Mouse (Mus musculus): Measurements from ENCODE around the gene Tmem51. TPM values are rescaled to one million over a fixed set of nuclear protein-coding genes. Genes with fewer than 3 reads are reported as not detected.

Gene Tmem51
- polyA plus RNA-seq, 1 experiment from 2014 or later, result 6.4 TPM

DNA sequence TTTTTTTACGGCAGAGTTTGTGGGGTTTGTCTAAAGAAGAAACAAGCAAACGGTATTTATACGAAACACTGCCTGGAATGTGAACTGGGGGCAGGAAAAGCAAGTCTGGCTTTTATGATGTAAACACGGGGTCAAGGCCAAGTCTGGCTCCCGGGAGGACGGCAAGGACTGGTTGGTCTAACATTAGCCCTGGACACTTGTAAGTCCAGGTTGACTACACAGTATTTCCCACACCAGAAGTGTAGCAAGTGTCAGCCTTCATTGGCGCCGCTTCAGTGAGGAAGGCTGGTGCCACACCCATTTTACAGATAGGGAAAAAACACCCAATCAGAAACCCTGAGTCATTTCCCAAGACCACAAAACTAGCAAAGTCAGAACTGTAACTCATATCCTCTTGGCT lies 18.8 kb downstream of the Tmem51 start:
- no peak for ATAC-seq (ENCODE audit: low FRiP score, low read depth)
- Histone ChIP-seq H3K4me2 (replicated peaks) (no peak overlapping the region), H3K4me3 (no peak overlapping the region), H3K36me3 (no peaks in the 10 kb centered on the region), H3K9ac (no peak overlapping the region), H3K27ac (no peak overlapping the region), H3K27me3 (replicated peaks) (no peaks in the 10 kb centered on the region), H3K4me1 (peaks cover 29% of the 10 kb centered on the region), H3K9me3 (no peaks in the 10 kb centered on the region)
- 75% methylated on average over 8 of the region's 8 CpGs for WGBS

DNA sequence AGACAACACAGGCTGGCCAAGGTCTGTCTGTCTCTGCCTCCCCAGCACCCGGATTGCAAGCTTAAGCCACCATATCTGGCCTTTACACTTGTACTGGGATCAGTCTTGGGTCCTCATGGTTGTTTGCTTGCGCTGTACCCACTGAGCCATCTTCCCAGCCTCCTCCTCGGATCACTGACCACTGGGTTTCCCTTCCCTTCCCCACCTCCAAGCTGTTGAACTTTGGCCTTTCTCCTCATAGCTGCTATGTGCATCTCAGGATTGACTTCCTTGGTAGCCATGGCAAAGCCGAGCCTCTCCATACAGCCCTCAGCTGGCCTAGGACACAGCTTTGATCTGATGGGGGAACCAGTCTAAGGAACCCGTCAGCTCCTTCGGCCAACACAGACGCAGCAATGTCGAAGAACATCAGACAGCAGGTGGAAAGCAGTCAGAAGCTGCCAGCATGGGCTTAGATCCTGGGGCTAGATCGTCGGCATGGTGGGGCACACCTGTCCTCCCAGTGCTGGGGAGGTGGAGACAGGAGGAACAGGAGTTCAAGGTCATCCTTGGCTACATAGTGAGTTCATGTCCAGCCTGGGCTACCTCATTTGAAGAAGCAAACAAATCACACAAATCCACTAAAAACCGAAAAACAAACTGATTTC lies 19.4 kb downstream of the Tmem51 start:
- Histone ChIP-seq H3K36me3 (no peaks in the 10 kb centered on the region), H3K4me3 (no peak overlapping the region), H3K4me2 (replicated peaks) (no peak overlapping the region), H3K9ac (no peak overlapping the region), H3K4me1 (peaks cover 29% of the 10 kb centered on the region), H3K27ac (no peak overlapping the region), H3K9me3 (no peaks in the 10 kb centered on the region), H3K27me3 (replicated peaks) (no peaks in the 10 kb centered on the region)
- 92% methylated on average over 11 of the region's 11 CpGs for WGBS
- ATAC-seq (ENCODE audit: low FRiP score, low read depth), result no peak

DNA sequence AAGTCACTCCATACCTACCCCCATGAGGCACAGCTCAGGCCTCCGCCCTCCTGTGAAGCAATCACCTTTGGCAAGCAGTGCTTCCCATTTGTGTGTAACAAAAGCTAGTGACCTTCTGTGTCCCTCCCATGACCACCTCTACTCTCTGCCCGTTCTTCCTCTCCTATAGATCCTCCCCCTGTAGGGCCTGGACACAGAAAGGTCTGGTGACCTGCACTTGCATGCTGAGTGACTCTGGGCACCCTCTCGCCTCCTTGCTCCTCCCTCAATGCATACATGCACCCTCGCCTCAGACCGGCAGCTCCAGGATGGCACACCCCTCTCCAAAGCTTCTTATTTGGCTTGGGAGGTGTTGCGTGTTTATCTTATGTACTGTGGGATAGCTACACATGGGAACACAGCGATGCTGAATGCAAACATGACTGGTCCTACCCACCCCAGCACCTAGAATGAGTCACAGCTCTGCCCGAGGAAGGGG lies 21.0 kb downstream of the Tmem51 start:
- H3K9me3 ChIP-seq, result no peaks in the 10 kb centered on the region

DNA sequence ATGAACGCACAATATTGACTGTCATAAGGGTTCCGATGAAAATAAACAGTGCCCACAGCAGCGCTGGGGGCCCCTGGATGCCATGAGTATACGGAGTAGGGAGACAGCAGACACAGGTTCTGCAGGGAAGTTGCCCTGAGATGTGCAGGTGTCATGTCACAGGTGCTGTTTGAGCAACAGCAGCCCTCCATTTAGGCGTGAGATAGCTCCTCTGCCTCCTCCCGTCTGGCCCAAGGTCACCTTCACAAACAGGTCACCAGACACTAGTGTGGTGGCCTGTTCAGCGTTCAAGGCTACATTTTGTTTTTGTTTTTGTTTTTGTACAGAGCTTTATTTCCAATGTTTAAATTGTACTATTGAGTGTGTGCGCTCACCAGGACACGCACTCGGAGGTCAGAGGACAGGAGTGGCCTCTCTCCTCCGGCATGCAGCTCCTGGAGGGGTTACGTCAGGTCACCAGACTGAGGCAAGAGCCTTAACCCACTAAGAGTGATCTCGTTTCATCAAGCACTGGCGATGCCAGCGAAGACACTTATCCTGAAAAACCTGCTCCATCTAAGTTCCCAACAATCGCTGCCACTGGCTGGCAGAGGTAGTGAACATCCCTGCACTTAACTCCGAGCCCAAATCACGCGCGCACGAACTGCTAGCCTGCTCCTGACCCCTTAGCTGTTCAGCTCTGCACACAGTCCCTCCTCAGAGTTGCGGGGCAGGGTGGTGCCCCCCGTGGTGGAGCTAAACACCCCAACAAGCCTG lies 22.4 kb downstream of the Tmem51 start:
- Histone ChIP-seq H3K36me3 (no peaks in the 10 kb centered on the region), H3K9ac (no peak overlapping the region), H3K4me2 (replicated peaks) (no peak overlapping the region), H3K4me1 (peaks cover 19% of the 10 kb centered on the region), H3K27ac (no peak overlapping the region), H3K27me3 (replicated peaks) (no peaks in the 10 kb centered on the region), H3K9me3 (no peaks in the 10 kb centered on the region), H3K4me3 (no peak overlapping the region)
- ATAC-seq (ENCODE audit: low FRiP score, low read depth), result no peak
- WGBS, result 74% methylated on average over 23 of the region's 23 CpGs

More for the DNA sequence above, 21.0 kb downstream of the Tmem51 start:
- Histone ChIP-seq H3K27ac (no peak overlapping the region), H3K4me1 (peaks cover 23% of the 10 kb centered on the region), H3K4me3 (no peak overlapping the region), H3K4me2 (replicated peaks) (no peak overlapping the region), H3K27me3 (replicated peaks) (no peaks in the 10 kb centered on the region), H3K36me3 (no peaks in the 10 kb centered on the region), H3K9ac (no peak overlapping the region)
- no peak for ATAC-seq (ENCODE audit: low FRiP score, low read depth)
- WGBS, result 85% methylated on average over 8 of the region's 8 CpGs

DNA sequence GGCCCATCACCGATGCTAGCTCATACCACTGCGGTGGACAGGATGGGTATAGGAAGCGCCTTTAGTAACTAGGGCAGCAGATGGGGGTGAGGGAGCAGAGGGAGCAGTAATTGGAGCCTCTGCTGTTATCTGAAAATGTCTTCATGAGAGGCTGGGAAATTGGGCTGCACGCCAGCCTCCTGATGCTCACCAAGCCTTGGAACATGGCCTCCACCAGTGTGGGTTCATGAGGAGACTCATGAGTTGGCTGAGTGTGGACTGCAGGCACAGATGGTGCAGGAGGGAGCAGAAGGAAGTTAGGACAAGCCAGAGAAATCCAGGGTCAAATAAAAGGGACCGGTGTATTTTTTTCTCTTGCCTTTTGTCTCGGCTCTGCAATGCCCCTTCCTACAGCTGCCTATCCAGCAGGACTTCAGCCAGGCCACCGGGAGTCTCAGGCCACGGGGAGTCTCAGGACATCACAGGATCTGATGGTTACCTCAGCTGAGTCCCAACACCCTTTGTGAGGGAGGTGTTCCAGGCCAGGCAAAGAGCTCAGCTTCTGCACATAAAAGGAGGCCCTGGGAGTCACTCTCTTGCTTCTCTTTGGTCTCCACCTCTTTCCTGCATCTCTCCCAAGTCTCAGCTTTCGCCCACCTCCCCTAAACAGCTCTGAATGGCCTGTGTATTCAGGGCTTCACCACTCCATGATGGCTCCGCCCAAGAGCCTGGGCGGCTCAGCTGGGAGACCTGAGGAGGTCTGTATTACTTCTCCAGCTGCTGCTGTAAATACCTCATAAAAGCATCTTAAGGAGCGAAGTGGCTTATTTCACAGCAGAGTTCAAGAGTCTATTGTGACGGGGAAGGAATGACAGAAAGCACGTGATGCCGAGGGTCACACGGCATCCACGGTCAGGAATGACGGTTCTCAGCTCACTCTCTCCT lies 23.4 kb downstream of the Tmem51 start:
- H3K9ac ChIP-seq, result no peak overlapping the region
- H3K36me3 ChIP-seq, result no peaks in the 10 kb centered on the region
- peaks cover 10% of the 10 kb centered on the region for H3K4me1 ChIP-seq
- no peak overlapping the region for H3K27ac ChIP-seq
- no peaks in the 10 kb centered on the region for H3K27me3 ChIP-seq (replicated peaks)
- H3K4me2 ChIP-seq (replicated peaks), result no peak overlapping the region
- 34% methylated on average over 18 of the region's 18 CpGs for WGBS
- no peak overlapping the region for H3K4me3 ChIP-seq
- ATAC-seq (ENCODE audit: low FRiP score, low read depth), result no peak
- no peaks in the 10 kb centered on the region for H3K9me3 ChIP-seq

DNA sequence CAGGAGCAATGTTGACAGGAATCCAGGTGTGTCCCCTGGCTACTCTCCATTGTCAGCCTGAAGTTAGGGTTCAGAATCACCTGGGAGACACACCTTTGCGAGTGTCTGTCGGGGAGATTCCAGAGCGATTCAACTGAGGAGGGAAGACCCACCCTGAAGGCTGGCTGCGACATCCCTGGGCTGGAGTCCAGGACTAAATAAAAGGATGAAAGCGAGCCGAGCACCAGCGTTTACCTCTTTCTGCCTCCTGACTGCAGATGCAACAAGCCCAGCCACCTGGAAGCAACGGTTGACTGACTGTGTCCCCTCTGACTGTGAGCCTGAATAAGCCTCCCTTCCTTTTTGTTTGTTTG lies 24.3 kb downstream of the Tmem51 start:
- Histone ChIP-seq H3K9ac (no peak overlapping the region), H3K27me3 (replicated peaks) (no peaks in the 10 kb centered on the region), H3K9me3 (no peaks in the 10 kb centered on the region), H3K4me1 (peaks cover 7% of the 10 kb centered on the region), H3K27ac (no peak overlapping the region), H3K36me3 (no peaks in the 10 kb centered on the region), H3K4me3 (no peak overlapping the region), H3K4me2 (replicated peaks) (no peak overlapping the region)
- 94% methylated on average over 8 of the region's 8 CpGs for WGBS
- no peak for ATAC-seq (ENCODE audit: low FRiP score, low read depth)

DNA sequence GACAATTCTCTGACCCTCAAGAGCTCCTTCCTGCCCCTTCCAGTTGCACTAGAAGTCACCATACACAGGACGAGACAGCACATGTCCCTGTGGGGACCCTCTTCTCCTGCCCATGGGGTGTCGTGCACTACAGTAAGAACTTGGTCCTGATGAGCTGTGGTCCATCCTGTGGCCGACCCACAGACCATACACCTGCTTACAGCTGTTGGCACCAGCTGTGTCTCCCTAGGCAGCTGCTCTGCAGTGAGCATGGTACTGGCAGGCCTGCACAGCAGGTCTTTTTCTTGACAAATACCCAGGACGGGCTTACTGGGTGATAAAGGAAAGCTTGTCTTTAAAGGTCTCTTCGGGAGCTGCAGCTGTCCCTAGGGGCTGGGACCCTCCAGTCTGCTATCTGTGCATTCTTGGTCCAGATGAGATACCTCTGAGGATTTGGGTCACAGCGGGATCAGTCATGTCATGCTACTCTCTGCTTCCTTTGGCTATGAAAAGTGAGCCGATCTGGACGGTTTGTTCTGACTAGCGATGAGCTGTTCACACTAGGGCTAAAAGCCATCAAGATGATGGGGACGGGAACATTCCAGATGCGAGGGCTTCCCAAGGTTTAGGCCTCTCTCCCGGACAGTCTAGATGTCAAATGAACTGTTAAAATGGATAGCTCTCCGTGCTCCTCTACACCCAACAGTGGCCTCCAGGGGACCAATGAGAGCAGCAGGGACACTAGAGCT lies 24.8 kb downstream of the Tmem51 start:
- Histone ChIP-seq H3K9me3 (no peaks in the 10 kb centered on the region), H3K27ac (no peak overlapping the region), H3K9ac (no peak overlapping the region), H3K4me1 (peaks cover 7% of the 10 kb centered on the region), H3K36me3 (no peaks in the 10 kb centered on the region), H3K4me2 (replicated peaks) (no peak overlapping the region), H3K27me3 (replicated peaks) (no peaks in the 10 kb centered on the region), H3K4me3 (no peak overlapping the region)
- ATAC-seq (ENCODE audit: low FRiP score, low read depth), result no peak
- 84% methylated on average over 13 of the region's 13 CpGs for WGBS

DNA sequence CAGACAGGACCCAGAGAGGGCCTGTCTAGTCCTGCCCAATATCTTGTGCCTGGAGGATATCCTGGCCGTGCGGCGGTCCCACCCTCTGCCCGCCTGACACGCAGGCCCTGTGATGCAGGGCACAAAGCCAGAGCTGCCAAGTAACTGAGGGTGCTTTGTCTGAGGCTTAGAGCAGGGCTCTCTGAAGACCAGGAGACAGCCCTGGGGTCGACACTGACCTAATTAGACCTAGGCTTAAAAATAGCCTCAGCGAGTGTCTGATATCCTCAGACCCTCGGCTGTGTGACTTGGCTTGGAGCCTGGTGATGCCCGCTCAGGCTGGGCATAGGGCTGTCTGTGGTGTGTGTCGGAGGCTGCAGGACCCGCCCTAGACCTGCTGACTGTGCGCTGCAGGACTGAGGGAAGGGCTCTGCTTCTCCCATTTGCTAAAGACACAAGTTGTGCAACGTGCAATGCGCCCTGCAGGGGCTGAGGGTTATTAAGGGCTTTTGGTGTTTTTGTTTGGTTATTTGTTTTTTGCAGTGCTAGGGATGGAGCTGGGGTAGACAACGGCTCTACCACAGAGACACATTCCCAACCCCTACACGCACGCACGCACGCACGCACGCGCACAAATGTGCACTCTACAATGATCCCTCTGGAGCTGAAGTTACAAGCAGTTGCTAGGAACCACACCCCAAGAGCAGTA lies 26.4 kb downstream of the Tmem51 start:
- WGBS, result 87% methylated on average over 22 of the region's 22 CpGs
- H3K36me3 ChIP-seq, result no peaks in the 10 kb centered on the region
- H3K4me1 ChIP-seq, result peaks cover 7% of the 10 kb centered on the region
- H3K27ac ChIP-seq, result no peak overlapping the region
- H3K4me3 ChIP-seq, result no peak overlapping the region
- H3K27me3 ChIP-seq (replicated peaks), result no peaks in the 10 kb centered on the region
- no peak overlapping the region for H3K9ac ChIP-seq
- H3K9me3 ChIP-seq, result no peaks in the 10 kb centered on the region
- no peak overlapping the region for H3K4me2 ChIP-seq (replicated peaks)
- ATAC-seq (ENCODE audit: low FRiP score, low read depth), result no peak

DNA sequence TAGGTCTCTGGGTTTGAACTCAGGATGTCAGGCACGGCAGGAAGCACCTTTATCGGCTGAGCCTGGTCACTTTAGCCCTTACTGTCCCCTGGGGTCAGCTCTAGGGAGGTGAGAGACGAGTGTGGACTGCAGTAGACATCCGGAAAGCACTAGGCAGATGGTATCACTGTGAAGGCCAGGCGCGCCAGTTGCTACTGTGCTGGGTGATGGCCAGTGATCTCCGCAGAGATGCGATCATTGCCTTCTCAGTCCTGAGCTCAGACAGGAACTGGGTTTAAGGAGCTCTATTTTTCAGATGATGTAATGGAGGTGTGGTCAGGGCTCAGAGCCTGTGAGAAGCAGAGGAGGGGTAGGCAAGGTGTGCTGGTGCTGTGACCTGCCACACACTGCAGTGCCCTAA lies 28.5 kb downstream of the Tmem51 start:
- ATAC-seq (ENCODE audit: low FRiP score, low read depth), result no peak

DNA sequence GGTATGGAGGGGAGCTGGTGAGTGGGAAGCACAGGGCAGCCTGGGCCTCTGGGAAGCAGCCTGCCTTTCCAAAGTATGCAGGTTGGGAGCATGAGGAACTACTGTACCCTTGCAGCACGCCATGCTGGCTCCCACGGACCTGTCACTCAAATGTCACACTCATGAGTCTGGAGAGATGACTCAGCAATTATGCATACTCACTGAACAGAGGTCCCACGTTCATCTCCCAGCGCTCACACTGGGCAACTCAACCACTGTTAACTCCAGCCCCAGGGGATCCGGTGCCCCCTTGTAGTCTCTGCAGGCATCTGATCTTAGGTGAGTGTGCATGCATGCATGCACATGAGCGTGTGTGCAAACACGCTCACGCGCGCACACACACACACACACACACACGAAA lies 29.5 kb downstream of the Tmem51 start:
- no peaks in the 10 kb centered on the region for H3K9me3 ChIP-seq
- no peak overlapping the region for H3K4me3 ChIP-seq
- 90% methylated on average over 11 of the region's 11 CpGs for WGBS
- no peaks in the 10 kb centered on the region for H3K4me1 ChIP-seq
- ATAC-seq (ENCODE audit: low FRiP score, low read depth), result no peak
- H3K4me2 ChIP-seq (replicated peaks), result no peak overlapping the region
- H3K27me3 ChIP-seq (replicated peaks), result no peaks in the 10 kb centered on the region
- H3K27ac ChIP-seq, result no peak overlapping the region
- no peak overlapping the region for H3K9ac ChIP-seq
- no peaks in the 10 kb centered on the region for H3K36me3 ChIP-seq

More for the DNA sequence above, 28.5 kb downstream of the Tmem51 start:
- Histone ChIP-seq H3K27me3 (replicated peaks) (no peaks in the 10 kb centered on the region), H3K27ac (no peak overlapping the region), H3K4me2 (replicated peaks) (no peak overlapping the region), H3K4me3 (no peak overlapping the region), H3K36me3 (no peaks in the 10 kb centered on the region), H3K9me3 (no peaks in the 10 kb centered on the region), H3K9ac (no peak overlapping the region), H3K4me1 (peaks cover 2% of the 10 kb centered on the region; the same call in 1 of the 2 replicates)
- 86% methylated on average over 8 of the region's 8 CpGs for WGBS

DNA sequence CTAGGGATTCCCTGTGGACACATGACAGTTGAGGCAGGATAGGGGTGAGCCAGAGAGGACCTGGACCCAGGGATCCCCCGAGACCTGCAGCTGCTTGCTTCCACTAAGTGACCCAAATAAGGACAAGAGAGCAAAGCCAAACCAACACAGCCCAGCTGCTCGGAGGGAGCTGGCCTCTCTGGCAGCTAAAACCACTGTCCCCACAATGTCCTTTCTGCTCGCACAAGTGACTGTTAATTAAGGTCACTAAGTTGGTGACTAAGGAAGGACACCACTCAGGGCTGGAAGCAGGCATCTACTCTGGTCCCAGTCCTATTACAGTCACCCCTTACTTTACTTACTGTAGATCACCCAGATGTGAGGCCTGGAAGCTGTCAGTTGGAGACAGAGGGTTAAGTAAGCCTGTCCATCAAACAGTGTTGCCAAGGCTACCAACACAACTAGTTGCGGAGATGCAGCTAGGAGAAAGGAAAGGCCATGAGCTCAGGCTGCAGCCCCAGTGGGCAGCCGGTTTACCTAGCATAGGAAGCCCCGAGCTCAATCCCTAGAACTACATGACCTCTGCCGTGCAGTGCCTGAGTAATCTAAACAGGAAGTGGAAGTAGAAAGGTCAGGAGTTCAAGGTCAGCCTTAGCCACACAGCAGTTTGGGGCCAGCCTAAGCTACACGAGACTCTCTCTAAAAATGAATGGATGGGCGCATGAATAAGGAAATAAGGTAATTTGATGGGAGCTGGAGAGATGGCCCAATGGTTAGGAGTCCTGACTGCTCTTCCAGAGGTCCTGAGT lies 30.2 kb downstream of the Tmem51 start:
- Histone ChIP-seq H3K4me2 (replicated peaks) (no peak overlapping the region), H3K36me3 (no peaks in the 10 kb centered on the region), H3K9me3 (no peaks in the 10 kb centered on the region), H3K4me3 (no peak overlapping the region), H3K27me3 (replicated peaks) (no peaks in the 10 kb centered on the region), H3K4me1 (no peaks in the 10 kb centered on the region), H3K9ac (no peak overlapping the region), H3K27ac (no peak overlapping the region)
- ATAC-seq (ENCODE audit: low FRiP score, low read depth), result no peak
- 63% methylated on average over 9 of the region's 9 CpGs for WGBS

All from neural tube, embryonic 12.5 days (tissue).